Mouse (Mus musculus) A20 (cell line): ENCODE data around the gene Relb.

Experiments used
- DNase-seq: peaks from one replicate; pipeline ENCODE4 v3.0.0-alpha.2; 2011; ENCODE audit warnings: low read depth, low spot score

Relb gene

DNA sequence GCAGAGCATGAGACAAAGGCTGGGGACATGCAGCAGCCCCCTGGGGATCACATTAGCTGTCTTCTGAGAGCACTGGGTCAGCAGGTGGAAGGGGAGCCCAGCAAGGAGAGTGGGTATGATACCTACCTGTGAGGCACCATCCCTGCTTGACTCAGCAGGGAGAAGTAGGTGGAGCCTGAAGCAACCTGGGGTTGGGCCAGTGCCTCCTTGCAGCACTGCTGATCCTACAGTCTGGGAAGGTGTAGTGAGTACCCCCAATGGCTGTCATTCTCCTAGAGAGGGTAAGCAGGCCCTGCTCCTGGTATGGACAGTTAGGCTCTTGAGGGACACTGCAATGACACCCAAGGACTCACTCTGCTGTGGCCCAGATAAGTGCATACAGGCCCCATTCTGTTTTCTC, 3.0 kb upstream of the Relb start:
- DNase-seq = no peak

DNA sequence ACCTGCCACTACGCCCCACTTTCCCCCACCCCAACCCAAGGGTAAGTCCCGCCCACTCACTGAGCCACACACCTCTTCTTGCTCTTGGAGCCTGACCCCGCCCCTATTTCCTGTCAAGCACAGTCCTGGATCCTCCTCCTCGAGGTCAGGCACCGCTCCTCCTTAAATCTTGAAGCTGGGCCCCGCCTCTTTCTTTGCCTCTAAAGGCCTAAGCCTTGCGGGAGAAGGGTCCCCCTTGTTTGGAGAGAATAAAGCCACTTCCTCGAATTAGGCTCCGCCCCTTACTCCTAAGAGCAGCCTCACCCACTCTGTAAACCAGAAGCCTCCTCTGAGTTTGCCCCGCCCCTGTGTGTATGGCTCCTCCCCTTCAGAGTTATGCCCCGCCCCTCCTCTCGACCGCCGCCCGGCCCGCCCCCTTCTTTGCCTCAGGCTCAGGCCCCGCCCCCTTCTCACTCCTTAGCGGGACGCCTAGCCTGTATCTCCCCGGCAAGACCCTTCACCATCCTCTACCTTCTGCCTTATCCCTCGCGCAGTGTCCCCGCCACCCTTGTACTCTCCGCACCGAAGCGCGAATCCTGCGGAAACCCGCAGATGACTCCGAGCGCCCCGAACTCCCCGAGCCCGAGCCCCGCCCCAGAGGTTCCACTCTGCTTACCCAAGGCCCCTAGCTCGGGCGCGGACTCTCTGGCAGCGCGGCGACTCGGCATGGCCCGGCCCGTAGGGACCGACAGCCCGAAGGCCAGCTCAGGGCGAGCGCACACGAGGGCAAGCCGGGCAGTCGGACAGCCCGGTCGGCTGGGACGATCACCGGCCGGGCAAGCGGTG, 490 bp downstream of the Relb start:
- DNase-seq = peak; percentile 100

DNA sequence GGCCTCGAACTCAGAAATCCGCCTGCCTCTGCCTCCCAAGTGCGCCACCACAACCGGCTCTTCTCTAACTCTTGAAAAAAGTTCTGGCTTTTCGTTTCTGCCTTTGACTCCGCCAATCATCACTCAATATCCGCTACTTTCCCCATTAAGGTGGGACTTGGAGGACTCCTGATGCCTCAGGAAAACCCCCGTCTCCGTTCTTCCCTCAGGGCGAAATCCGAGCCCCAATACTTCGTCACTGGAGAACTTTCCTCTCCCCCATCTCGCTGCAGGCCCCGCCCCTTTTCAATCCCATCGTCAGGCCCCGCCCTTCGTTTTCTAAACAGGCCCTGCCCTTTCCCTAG, 1.1 kb downstream of the Relb start:
- DNase-seq = no peak

DNA sequence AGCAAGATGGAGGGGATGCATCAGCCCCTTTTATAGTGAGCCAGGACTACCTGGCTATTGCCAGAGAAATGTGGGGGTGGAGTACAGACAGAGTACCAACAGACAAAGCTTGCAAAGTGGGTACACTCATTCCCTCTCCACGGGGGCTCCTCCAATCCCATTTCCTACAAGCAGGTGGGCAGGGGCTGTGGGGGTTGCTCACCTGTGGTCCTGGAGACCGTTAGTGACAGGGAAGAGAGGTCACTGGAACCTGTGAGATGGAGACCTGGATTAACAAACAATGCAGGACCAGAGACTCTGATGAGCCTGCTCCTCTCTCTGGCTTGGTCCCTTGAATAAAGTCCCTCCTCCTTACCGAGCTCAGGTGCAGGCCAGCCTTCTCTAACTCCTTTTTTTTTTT, 1.5 kb downstream of the Relb start:
- DNase-seq = no peak

DNA sequence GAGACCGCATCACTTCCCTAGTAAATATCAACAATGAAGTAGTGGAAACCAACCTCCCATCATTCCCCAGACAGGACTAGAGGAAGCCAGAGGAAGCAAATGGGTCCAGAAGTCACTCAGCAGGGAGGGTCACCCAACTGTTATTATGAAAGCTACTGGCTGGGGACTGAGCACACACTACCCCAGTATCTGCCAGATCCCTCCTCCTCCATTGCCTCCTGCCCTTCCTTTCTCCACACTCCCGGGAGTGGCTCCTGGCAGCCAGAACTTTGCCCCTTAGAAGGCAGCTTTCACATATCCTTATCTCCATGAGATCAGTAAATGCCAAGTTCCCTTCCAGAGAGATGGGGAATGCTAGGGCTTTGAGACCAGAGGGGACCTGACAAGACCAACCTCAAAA, 5.8 kb downstream of the Relb start:
- DNase-seq = no peak

DNA sequence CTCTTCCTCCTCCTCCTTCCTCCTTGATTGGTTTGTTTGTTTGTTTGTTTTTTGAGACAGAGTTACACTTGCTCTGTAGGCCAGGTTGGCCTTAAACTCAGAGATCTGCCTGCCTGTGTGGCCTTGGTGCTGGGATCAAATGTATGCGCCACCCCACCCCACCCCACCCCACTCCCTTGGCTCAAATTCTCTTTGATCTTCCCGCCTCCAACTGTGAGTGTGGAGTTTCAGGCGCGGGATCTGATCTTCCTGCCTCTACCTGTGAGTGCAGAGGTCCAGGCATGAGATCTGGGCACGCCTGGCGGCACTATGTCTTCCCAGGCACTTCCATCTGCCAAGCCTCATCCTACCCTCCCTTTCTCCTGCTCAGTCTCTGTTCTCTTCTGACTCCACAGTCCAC, 7.0 kb downstream of the Relb start:
- no peak for DNase-seq

DNA sequence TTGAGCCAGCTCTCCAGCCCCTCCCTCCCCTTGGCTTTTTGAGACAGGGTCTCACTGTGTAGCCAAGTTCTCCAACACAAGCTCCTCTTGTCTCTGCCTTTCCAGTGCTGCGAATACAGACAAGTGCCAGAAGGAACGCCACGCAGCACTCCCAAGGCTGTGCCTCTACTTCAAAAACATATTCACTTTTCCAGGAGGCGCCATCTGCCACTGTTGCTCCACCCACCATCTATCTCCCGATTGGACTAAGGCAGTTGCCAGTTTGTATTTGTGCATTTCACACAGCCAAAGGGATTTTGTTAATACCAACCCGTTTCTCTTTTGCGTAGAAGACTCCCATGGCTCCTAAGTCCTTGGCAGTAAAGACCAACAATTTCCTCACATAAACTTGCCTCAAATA, 8.4 kb downstream of the Relb start:
- no peak for DNase-seq

DNA sequence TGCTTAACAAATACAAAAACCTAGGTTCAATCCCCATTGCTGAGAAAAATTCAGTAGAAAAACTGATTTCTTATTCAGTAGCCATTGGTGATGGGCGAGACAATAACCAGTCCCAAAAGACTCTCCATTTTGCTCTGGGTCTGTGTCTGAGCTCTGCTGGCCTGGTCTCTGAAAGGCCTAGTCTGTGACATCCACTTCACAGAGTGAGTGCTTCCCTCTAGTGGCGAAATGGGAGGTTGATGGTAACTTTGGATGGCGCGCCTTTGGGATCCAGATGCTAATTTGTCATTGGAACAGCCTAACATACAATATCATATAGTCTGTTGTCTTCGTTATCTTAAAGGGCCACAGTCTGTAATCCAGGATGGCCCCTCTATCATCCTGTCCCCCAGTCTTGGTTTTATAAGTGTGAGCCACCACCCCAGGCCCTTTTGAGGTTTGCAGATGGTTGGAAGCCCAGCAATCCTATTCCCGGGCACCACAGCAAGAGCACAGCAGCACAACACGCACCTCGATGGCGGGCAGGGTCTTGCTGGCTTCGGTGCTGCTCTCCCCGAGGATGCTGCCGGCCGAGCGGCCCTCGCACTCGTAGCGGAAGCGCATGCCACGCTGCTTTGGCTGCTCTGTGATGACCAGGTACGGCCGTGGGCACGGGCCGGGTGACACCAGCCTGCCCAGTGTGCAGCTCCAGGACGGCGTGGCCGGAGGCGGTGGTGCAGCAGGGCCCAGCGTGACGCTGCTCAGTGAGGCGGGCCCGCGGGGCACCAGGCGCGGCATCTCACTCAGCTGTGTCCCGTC, 10.0 kb downstream of the Relb start:
- peak; percentile 75 for DNase-seq

DNA sequence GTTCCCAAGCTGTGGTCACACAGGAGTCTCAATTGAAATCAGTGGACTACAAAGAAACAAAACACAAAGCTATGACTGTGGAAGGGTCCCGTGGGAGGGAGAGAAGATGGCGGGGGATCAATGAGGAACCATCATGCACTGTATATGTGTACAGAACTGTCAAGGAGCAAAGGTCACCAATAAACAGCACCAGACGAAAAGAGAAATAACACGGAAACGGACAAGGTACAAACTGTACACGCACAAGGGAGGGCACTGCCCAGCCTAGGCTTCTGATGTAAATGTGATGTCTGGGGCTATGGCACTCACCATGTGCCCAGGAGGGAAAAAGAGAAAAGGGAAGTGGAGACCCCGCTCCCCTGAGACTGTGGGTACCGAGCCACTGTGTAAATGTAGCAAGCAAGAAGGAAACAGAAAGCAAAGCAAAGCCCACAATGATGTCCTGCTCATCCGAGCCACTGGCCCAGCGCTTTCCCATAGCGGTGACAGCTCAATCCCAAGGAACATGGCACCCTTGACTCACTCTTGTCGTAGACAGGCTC, 14.1 kb downstream of the Relb start:
- peak; percentile 21 for DNase-seq

DNA sequence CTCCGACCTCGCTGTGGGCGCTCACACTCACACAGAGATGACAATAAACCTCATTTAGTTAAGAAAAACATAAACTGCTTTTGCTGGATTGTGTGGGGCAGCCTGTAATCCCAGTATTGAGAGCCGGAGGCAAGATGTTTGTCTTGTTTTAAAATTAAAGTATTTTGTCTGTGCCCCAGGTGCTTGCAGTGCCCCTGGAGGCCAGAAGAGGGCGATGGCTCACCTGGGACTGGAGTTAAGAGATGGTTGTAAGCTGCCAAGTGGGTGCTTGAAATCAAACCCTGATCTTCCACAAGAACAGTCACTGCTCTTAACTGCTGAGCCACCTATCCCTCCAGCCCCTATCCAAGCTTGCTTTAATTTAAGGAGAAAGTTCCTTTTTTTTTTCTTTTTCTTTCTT, 18.3 kb downstream of the Relb start:
- no peak for DNase-seq

DNA sequence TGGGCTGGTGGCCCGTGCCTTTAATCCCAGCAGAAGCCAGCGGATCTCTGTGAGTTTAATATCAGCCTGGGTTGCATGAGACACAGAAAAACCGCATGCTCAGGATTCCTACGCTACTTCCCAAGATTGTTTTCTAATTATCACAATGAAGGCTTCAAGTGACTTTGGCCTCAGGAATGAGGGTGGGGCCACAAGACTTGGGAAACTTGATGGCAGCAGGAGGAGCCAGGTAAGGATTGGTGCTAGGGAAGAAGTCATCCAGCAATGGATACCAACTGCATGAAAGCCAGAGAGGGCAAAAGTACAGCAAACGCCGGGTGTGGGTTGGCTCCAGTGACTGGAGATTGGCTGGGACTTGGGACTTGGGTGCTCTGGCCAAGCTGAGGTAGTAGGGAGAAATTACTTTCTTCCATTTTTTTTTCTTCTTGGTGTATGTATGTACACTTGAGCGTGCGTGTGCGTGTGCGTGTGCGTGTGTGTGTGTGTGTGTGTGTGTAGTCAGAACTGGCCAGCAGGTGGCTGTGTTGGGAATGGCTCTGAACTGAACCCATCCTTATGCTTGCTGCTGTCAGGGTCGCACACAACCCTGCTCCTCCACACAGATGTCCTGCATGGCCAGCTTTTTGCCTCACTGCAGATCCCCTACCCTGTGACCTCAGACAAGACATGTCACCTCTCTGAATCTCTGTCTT, 19.5 kb downstream of the Relb start:
- DNase-seq = no peak

DNA sequence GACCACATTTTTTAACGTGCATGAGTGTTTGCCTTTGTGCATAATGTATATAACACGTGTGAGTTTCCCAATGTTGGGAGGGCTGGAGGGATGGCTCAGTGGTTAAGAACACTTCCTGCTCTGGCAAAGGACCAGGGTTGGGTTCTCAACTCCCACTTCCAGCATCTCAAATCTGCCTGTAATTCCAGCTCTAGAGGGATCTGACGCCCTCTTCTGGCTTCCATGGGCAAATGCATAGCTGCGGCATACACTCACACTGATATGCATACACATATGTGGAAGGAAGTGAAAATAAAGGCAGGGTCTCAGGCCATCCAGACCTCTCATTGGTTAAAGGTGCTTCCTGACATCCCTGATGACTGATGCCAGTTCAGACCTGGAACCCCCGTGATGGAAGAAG, 21.9 kb downstream of the Relb start:
- no peak for DNase-seq

DNA sequence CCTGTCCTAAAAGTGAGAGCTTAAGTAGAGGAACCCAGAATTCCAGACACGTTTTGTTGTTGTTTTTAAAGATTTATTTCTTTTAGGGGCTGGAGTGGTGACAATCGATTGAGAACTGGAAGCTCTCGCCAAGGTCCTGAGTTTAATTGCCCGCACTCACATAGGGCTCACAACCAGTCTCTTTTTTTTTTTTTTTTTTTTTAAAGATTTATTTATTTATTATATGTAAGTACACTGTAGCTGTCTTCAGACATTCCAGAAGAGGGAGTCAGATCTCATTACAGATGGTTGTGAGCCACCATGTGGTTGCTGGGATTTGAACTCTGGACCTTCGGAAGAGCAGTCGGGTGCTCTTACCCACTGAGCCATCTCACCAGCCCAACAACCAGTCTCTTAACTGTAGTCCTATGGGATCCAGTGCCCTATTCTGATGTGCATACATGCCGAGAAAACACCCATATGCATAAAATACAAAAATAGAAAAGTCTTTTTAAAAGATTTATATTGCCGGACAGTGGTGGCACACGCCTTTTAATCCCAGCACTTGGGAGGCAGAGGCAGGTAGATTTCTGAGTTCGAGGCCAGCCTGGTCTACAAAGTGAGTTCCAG, 24.5 kb downstream of the Relb start:
- DNase-seq = peak; percentile 20

DNA sequence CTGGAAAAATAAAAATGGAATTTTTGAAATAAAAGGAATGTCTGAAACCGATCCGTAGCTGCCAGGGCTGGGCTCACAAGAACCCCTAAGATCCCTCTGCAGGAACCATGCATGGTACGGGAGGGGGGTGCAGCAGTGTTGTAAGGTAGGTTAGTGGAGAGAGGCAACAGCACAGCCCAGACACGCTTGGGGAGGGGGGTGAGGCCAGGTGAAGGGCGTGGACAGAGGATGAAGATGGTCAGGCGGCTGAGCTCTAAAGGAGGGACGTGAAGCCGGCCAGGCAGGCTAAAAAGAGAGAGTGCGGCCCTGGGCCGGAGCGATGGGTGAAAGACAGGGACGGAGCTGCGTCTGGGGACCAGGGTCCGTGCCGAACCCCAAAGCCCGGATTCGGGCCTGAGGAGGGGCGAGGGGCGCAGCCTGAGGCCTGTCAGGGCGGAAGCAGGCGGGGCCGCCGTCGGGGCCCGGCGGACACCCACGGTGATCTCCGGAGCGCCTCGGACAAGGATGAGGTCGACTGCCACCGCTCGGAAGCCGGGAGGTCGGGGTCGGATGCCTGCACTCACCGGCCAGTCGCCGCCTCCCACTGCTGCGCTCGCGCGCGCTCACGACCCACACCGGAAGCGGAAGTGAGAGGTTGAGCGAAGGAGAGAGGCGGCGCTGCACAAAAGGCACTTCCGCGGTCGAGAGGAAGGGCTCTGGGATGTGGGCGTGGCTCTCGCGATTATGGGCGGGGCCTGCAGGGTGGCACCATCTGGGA, 25.2 kb downstream of the Relb start, which contains the start of gene Clasrp:
TSS of gene Clasrp (minus strand) at position 638 of the 757 bp plus-strand sequence.
- DNase-seq = peak; percentile 97

DNA sequence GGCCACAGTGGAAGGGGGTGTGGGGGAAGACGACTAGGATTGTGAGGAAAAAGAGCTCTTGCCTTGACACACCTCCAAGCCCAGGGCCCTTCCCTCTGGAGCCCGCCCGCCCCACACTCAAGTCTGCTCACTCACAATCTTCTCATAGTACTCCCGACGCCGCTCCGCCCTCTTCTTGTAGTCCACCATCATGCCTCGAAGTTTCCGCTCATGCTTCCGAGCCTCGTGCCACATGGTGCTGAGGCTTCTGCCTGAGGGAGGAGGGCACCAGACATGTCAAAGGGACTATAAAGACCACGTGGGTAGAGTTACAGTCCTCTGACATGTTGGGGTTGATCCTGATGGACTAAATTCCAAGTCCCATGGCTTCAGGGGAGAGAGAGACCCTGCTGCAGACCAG, 26.2 kb downstream of the Relb start:
- no peak for DNase-seq

DNA sequence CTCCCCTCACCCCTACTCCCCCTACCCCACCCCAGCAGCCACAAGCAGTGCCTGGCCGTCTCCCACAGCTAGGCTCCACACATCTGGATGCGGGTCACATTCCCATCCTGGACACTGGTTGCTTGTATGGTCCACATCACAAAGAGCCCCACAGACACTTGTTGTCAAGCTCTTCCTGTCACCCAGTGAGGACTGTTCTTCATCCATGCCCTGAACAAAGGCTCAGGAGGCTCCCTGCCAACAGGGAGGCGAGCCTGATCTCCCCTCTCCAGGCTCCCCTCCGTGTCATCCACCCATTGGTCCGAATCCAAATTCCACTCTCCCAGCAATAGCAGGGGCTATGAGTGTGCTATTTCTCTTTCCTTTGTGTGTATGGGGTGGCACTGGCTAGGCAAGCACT, 28.7 kb downstream of the Relb start:
- DNase-seq = no peak

DNA sequence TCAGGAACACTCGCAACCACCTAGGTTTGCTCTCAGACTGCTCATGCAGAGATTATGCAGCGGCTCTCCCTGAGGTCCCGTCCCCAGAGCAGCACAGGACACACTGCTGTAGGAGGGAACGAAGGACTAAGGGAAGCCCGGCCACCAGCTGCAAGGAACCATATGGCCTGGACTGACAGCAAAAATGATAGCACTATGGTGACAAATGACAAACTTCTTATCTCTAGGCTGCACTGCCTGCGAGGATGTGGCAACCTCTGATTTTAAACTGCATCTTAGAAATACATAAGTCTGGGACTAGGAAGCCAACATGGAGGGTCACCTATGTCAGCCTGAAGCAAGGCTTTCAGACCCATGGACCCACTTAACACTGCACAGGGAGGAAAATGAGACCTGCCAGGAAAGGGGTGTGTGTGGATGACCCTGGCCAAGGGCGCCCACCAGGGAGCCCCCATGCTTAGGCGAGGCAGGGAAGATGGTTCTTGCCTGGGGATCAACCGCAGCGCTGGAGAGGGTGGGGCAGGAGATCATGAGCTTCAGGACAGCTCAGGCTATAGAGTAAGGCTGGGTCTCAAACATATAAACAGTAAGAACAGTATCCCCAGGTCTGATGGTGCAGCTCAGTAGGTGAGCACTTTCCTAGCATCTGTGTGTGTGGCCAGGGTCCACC, 36.0 kb downstream of the Relb start:
- DNase-seq = no peak

DNA sequence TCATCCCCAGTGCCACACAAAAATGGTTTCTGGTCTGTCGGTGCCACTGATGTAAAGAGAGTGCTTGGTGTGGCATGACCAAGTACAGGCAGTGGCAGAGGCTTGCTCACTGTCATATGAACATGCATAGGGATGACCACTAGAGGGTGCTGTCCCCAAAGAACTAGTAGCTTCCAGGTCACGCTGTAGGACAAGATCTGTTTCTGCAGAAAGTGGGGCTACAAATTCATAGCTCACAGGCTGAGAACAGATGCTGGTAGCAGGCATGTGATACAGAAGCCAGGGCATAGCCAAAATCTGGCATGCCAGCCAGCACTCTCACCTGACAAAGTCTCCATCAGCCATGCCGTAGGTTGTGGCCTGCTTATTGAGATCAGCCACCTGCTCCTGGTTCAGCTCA, 39.3 kb downstream of the Relb start:
- DNase-seq = peak; percentile 88

DNA sequence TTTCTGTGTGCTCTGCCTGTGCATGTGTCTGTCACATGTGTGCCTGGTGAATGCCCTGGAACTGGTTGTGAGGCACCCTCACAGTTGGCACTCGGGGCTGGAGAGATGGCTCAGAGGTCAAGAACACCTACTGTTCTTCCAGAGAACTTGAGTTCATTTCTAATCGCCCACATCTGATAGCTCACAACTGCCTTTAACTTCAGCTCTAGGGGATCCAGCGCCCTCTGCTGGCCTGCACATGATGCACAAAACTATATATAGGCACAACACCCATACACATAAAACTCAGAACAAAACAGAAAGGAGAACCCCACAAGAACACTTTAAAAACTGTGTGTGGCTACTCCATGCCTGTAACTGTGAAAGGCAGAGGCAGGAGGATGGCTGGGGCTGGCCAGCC, 40.0 kb downstream of the Relb start:
- peak; percentile 92 for DNase-seq

DNA sequence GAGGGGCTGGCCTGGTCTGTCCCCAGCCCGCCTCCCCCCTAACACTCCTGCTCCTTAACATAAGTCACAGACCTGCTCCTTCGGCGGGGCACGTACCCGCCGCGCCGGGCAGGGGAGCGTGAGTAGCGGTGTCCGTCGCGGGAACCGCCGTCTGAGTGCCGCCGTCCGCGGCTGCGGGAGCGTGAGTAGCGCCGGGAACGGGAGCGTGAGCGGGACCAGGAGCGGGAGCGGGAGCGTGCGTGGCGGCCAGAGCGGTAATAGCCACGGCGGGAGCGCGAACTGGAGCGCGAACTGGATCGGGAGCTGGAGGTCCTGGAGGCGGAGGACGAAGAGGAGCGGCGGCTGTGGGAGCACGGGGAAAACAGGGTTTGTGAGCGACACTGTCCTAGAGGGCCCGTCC, 43.0 kb downstream of the Relb start:
- DNase-seq = no peak

DNA sequence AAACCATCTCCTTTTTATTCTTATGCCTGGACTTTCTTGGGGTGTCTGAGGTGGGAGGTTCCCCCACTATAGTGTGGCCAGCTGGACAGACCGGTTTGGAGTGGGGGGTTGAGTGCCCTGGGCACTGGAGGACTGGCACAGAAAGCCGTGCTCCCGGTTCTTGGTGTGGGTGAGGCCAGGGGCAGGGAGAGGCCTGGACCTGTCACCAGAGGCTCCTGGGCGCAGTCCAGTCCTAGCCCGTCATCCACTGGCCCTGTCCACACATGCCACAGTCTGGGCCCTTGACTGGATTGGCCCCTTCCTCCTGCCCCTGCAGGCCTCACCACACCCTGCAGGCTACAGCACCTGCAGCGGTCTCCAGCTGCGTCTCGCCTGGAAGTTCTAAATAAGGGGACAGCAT, 48.6 kb downstream of the Relb start:
- DNase-seq = no peak
